Mouse (Mus musculus): ENCODE data around the gene Tmprss11a.

The Tmprss11a gene

DNA sequence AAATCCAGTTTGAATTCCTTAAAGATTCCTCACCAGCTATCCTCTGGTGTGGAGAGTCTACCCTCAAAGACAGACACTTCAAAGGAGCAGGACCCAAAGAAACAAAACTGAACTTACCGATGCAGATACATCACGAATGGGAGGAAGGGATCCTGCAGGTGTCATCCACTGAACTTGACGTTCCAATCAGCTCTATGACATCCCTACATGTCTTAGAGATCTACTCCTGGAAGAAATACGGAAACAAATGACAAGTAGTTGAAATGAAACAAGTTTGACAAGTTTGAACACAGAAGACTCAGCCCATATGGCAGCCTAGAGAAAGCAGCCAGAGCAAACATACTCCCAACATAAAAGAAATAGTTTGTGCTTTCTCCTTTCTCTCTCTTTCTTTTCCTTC is at the start of gene Tmprss11a:
Tmprss11a (minus strand) TSS at position 101 of the 400 bp plus-strand sequence.
- DNase-seq, result no peak

DNA sequence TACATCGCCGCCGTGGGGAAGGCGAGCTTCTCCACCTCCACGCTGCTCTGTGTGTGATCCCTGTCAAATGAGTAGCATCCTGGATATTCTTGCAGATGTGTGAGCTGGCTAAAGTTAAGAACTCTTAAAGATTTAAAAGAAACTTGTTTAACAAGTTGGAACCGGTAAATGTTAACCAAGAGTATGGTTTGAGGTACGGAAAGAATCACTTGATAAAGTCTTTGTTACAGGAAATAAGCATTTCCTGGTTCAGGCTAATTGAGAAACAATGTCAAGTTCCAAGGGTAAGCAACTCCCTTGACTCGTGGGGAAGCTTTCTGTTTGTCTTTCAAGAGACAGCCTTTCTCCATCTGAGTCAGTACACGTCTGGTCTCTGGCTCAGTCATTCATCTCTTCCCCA is 49.7 kb upstream of the Tmprss11a start, which contains the start of gene Tmprss11g:
Tmprss11g (minus strand) TSS at position 101 of the 400 bp plus-strand sequence.
- no peak for DNase-seq

DNA sequence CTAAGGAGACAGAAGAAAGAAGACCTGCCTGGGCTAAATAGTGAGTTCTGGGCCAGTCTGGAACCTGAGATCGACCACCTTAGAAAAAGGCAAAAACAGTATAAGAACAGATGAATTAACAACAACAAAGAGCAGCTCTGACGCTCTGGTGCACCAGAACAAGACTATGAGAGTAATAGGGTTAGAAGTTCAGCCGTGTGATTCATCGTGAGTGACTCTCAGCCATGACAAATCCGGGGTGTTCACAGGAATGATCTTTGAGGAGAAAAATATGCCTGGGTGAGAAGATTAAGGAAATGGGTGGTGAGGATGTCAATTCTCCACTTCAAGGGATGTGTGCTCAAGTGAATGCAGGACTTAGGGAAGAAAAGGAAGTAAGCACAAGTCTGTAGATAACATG is 42.7 kb upstream of the Tmprss11a start:
- DNase-seq, result no peak

DNA sequence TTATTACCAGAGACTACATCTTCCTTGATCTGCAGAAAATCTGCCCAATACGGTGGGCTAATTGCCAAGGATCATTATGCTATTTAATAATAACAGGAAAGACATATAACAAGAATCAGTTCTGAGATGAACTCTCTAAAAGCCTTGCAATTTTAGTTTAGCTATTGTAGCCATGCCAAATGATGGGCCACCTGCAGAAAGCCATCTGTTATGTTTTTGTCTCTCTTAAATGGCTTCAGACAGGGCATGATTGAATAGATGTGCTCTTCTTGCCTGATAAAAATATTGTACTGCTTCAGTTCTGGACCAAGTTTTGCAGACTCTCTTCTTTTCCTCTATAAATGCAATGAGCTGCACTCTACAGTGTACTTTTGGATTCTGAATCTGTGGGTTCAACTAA is 24.7 kb upstream of the Tmprss11a start:
- DNase-seq, result no peak

DNA sequence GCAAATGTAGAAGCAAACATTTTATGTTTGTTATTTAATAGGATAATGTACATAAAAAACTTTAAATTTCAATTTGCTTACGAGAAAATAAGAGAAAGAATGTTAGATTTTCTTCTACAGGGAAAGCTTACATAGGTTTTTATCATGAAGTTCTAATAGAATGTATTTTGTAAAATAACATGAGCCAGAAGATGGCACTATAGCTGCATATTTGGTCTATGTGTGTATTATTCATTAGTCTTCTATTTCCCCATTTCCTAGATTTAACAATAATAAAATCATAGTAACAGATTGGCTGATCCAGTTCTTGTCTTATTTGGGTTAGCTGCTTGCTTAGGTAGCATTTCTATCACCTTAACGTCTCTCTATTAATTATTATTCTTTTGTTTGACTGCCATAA is 13.8 kb upstream of the Tmprss11a start:
- DNase-seq, result no peak

DNA sequence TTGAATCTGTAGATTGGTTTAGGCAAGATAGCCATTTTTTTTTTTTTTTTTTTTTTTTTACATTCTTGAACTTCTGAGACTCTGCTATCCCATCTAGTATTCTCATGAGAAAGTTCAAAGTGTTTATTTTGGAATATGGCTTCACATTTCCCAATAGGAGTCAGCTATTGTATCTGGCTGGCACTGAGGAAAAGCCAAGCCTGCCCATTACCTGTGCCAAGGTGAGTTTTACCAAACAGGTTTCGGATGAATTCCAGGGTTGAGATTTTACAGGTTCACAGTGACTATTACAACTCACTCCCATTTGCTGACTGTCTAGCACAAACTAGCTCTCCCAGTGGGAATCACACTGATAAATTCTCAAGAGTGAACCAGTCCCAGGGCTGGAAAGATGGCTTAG is 13.2 kb upstream of the Tmprss11a start:
- no peak for DNase-seq

DNA sequence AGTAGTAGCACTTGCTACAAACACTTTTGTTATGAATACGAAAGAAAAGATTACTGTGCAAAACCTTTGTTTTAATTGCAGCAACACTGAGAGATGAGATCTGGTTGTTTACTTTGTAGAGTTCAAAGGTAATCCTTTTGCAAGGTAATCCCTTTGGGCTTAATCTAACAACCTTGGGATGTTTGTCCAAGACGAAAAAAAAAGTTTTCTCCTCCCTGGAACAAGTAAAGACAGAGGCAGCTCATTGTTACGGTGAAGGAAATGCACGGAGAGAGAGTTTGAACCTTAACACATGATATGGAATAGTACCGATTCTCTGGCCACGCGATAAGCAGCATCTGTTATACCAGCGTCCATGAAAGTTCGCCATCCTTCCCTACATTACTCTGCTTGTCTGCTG is 5.1 kb upstream of the Tmprss11a start:
- DNase-seq, result no peak

DNA sequence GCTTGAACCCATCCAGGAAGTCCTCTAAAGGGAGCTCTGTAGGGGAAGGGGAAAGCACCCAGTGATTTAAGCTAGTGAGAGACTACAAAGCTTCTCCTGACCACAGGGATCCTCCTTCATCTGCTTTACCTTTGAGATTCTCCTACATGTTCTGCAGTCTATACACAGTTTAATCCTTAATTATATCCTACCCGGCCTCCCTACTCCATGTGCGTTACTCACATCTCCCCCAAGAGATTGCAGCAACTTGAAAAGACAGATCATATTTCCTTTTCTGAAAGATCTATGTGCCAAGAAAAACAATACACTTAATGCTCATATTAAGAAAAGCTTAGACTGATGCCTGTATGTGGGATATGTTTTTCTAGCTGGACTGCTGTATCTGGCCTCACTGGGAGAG is 29.5 kb downstream of the Tmprss11a start:
- no peak for DNase-seq

DNA sequence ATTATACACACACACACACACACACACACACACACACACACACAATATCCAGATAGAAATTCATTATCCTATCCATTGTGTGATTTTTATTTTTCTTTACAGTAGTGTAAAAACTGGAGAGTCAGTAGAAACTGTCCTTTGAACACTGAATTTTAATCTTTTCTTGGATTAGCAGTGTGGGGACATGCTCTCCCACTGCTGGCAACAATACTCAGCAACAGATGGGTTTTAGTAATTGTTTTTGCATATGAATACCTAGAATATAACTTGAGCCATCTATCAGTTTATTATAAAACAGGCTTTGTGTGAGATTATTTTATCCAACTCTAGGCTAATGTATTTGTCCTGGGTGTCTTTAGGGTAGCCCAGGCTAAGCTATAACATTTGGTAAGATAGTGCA is 30.2 kb downstream of the Tmprss11a start:
- no peak for DNase-seq

DNA sequence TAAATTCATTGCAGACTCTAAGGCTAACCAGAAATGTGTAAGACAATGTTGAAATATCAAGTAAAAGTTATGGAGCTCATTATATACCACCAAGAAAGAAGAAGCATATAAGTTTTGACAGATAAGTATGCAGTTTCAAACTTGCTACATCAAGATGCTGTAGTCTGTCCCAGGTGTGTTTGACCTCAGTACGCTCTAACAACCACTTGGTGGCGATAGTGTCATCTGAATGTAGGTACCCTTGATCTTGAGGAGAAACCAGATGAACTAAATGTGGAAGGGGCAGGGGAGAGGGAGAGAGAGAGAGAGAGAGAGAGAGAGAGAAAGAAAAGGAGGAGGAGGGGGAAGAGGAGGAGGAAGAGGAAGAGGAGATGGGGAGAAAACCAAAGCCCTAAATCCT is 36.1 kb downstream of the Tmprss11a start:
- DNase-seq, result peak; percentile 5

DNA sequence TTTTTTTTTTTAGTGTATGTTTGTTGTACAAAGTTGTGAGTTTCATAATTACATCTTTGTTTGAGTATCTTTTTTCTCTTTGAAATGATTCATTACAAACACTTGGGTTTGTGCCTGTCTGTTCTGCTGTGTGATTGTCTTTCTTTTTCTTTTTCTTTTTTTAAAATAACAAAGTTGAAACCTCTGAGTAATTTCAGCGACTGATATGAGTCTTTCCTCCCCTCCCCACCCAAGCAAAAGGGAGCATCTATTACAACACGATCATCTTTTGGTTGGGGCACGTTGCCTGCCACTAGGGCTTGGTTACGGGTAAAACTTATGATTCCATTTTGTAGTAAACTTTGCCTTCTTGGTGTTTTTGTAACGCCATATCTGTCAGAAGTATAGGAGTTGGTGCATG is 37.7 kb downstream of the Tmprss11a start:
- no peak for DNase-seq

DNA sequence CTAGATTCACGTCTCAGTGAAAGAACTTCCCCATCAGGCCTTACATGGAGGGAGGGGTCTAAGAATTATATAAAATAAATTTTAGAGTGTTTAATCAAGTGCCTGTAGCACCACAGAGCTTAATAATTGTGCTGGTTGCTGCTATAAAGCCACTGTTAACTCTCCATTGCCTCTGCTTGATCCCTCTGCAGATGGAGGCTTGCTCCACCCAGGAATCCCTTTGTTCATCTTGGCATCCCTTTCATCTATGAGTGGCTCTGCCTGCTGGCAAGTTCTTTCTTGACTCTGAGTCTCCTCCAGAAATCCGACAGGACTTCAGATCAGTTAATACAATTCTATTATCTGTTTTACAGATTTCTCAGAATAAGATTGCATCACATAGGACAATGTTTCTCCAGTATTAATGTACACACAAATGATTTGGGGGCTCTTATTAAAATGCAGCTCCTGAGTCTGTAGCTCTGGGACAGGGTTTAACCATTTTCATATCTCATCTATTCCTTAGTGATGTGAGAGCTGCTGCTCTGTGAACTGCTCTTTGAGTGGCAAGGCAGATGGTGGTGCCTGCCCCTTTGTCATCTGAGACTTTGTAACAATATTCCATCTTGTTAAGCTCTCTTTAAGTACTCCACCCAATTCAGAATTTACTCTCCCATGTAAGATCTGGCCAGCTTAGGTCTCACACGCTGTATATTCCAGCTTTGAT is 47.3 kb downstream of the Tmprss11a start:
- no peak for DNase-seq

DNA sequence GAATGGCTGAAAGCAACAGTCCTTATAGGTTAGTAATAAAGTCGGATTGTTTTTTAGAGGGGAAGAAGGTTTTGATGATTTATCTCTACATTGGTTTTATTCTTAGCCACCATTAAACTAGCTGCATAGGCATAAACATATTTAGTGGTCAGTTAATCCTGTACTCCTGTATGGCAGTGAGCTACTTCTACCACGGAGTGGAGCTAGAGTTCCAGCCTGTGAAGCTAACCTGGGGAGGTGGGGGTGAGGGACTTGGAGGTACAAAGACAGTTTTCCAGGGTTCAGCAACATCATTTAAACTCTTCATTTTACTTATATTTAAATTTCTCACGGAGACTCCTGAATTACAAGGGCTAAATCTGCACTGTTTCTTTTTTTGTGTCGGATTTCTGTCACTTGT is 49.3 kb downstream of the Tmprss11a start:
- no peak for DNase-seq

DNA sequence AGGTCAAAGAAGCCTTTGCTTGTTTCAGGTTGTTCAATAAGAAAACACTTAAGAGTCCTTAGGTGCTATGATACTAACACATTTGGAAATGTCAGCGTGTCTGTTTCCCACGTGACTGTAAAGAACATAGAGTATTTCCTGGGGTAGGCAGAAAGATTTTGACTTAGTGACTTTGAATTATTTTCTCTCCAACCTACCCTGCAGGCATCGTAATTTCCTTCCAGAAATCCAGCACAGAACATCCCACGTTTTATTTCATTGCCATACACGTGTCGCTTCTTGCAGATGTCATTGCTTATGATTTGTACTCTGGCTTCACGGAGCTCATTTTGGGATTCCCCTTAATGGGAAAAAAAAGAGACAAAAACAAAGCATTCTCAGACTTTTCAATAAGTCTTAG is 54.5 kb downstream of the Tmprss11a start:
- DNase-seq, result no peak

DNA sequence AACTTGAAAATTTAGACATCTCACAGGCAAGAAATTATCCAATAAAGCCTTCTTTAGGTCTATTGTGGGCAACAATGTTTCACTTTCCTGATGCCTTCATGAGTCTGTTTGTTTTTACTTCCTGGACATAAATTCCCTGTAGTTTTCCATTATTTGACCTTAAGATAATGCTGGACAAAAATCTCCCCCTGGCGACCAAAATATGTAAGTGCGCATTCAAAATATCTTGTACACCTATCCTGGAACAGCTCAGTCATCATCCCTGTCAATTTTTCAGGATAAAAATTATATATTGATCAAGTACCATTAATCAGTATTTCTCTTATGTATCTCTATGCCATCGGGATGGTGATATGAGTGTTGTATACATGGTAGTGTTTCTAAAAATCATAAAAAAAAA is 58.0 kb downstream of the Tmprss11a start:
- DNase-seq, result no peak

DNA sequence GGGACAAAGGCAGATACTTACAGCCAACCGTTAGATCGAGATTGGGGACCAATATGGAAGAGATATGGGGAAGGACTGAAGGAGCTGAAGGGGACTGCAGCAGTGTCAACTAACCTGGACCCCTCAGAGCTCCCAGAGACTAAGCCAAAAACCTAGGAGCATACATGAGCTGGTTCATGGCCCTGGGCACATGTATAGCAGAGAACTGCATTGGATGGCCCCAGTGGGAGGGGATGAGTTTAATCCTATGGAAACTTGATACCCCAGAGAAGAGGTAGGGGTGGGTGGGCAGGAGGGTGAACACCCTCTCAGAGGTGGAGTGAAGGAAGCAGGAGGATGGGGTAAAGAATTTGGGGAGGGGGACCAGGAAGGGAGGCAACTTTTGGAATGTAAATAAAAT is 60.8 kb downstream of the Tmprss11a start:
- DNase-seq, result no peak

DNA sequence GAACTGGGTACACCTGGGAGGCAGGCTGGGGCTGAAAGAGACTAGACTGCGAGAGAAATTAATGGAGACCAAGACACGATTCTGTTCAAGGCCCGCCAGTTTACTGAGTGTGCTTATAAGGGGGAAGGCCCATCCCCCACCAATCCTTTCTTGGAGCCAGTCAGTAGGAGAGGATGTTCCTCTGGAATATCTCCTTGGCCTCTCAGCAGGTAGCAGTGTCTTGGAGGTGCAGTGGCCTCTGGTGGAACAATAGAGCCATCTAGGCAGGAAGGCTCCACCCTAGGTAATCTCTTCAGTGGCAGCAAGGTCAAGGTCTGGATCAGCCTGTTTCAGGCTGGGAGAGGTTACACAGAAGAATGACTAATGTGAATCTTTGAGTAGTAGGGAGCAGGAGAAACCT is 61.6 kb downstream of the Tmprss11a start:
- DNase-seq, result no peak

DNA sequence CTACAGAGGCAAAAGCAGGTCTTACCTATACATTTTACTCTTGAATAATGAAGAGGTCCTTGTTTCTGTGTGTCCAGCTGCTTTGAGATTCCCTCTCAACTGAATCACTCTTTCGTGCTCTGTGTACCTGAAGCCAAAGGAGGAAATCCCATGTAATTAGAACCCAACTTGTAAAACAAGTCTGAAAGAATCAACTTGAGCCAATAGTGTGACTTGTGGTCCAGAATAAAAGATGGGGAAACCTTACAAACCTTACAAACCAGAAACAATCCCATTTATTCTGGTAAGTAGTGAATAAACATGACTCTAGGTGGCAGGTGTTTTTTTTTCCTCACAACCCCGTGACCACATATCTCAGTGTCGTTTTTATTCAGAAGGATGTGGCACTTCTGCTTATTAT is 95.5 kb downstream of the Tmprss11a start, which contains the start of gene Tmprss11d:
Tmprss11d (minus strand) TSS at position 101 of the 400 bp plus-strand sequence.
- DNase-seq, result no peak

Measured in kidney, adult 18-20 months (tissue).